Mouse (Mus musculus): ENCODE data around the gene Unc50. TPM values are rescaled to one million over a fixed set of nuclear protein-coding genes. Genes with fewer than 3 reads are reported as not detected.

The Unc50 gene
- polyA plus RNA-seq, 1 experiment from 2014 or later, result 115 TPM

GRCm38 (mm10) chr1:37457546-37457945 is 27.6 kb downstream of the Unc50 start:
- 81% methylated on average over 7 of the region's 7 CpGs for WGBS

GRCm38 (mm10) chr1:37464878-37465452 is 35.0 kb downstream of the Unc50 start:
- no peak for ATAC-seq (ENCODE audit: insufficient number of reproducible peaks, insufficient read depth, low FRiP score, low TSS enrichment)
- no peak overlapping the region for H3K4me2 ChIP-seq (replicated peaks)
- WGBS, result 80% methylated on average over 10 of the region's 10 CpGs

More at GRCm38 (mm10) chr1:37457546-37457945, 27.6 kb downstream of the Unc50 start:
- H3K27ac ChIP-seq, result no peak overlapping the region
- H3K9me3 ChIP-seq, result no peaks in the 10 kb centered on the region
- no peaks in the 10 kb centered on the region for H3K4me1 ChIP-seq
- H3K9ac ChIP-seq, result no peak overlapping the region
- no peaks in the 10 kb centered on the region for H3K36me3 ChIP-seq
- no peak overlapping the region for H3K4me3 ChIP-seq
- no peak for ATAC-seq (ENCODE audit: insufficient number of reproducible peaks, insufficient read depth, low FRiP score, low TSS enrichment)
- H3K27me3 ChIP-seq, result no peaks in the 10 kb centered on the region
- H3K4me2 ChIP-seq (replicated peaks), result no peak overlapping the region

DNA sequence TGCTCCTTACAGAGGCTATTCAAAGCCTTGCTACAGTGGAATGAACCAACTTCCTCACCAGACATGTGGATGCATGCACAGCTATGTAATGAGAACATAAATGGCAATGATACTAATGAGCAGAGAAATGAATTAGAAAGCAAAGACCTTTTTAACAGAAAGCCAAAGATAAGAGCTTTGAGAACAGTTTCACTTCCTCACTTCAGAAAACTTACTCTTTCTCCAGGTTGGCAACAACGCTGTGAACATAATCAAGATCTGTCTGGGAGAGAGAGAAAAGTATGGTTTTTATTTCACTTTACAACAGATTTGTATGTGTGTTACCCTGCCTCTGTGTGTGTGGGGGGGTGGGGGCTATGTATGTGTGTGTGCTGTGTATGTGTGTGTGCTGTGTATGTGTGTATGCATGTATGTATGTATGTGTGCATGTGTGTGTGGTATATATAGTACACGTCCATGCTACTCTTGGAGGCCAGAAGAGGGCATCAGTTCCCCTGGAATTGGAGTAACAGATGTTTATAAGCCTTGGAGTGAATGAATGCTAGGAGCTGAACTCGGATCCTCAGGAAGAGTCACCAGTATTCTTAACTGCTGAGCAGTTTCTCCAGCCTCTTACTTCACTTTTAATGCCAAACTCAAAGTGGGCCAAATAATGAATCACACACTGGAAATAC is 36.5 kb downstream of the Unc50 start:
- ATAC-seq (ENCODE audit: insufficient number of reproducible peaks, insufficient read depth, low FRiP score, low TSS enrichment), result no peak
- WGBS, result 81% methylated on average over 3 of the region's 3 CpGs
- no peak overlapping the region for H3K4me2 ChIP-seq (replicated peaks)
- H3K9ac ChIP-seq, result no peak overlapping the region
- H3K27ac ChIP-seq, result no peak overlapping the region
- 0 out of 2 replicates have a peak, but pooled peaks cover 3% of the 10 kb centered on the region for H3K9me3 ChIP-seq
- H3K36me3 ChIP-seq, result no peaks in the 10 kb centered on the region
- H3K27me3 ChIP-seq, result no peaks in the 10 kb centered on the region
- H3K4me3 ChIP-seq, result no peak overlapping the region
- H3K4me1 ChIP-seq, result no peaks in the 10 kb centered on the region; the same call in 1 of the 2 replicates

More at GRCm38 (mm10) chr1:37464878-37465452, 35.0 kb downstream of the Unc50 start:
- Histone ChIP-seq H3K4me3 (no peak overlapping the region), H3K27me3 (no peaks in the 10 kb centered on the region), H3K9ac (no peak overlapping the region), H3K36me3 (no peaks in the 10 kb centered on the region), H3K27ac (no peak overlapping the region), H3K9me3 (0 out of 2 replicates have a peak, but pooled peaks cover 3% of the 10 kb centered on the region), H3K4me1 (no peaks in the 10 kb centered on the region; the same call in 1 of the 2 replicates)

- no peak for ATAC-seq (ENCODE audit: insufficient number of reproducible peaks, insufficient read depth, low FRiP score, low TSS enrichment)
- Histone ChIP-seq H3K9ac (no peak overlapping the region), H3K4me1 (no peaks in the 10 kb centered on the region; the same call in 1 of the 2 replicates), H3K4me2 (replicated peaks) (no peak overlapping the region), H3K27me3 (no peaks in the 10 kb centered on the region), H3K9me3 (0 out of 2 replicates have a peak, but pooled peaks cover 3% of the 10 kb centered on the region), H3K27ac (no peak overlapping the region), H3K4me3 (no peak overlapping the region), H3K36me3 (no peaks in the 10 kb centered on the region)
- 86% methylated on average over 4 of the region's 4 CpGs for WGBS
These were observed 37.9 kb downstream of the Unc50 start for GRCm38 (mm10) chr1:37467806-37468205.

GRCm38 (mm10) chr1:37469007-37469406 is 39.1 kb downstream of the Unc50 start:
- no peaks in the 10 kb centered on the region; the same call in 1 of the 2 replicates for H3K4me1 ChIP-seq
- H3K36me3 ChIP-seq, result no peaks in the 10 kb centered on the region
- ATAC-seq (ENCODE audit: insufficient number of reproducible peaks, insufficient read depth, low FRiP score, low TSS enrichment), result no peak
- no peak overlapping the region for H3K9ac ChIP-seq
- H3K27me3 ChIP-seq, result no peaks in the 10 kb centered on the region
- no peak overlapping the region for H3K4me2 ChIP-seq (replicated peaks)
- no peak overlapping the region for H3K4me3 ChIP-seq
- WGBS, result 88% methylated on average over 5 of the region's 5 CpGs
- H3K9me3 ChIP-seq, result 0 out of 2 replicates have a peak, but pooled peaks cover 3% of the 10 kb centered on the region
- no peak overlapping the region for H3K27ac ChIP-seq

DNA sequence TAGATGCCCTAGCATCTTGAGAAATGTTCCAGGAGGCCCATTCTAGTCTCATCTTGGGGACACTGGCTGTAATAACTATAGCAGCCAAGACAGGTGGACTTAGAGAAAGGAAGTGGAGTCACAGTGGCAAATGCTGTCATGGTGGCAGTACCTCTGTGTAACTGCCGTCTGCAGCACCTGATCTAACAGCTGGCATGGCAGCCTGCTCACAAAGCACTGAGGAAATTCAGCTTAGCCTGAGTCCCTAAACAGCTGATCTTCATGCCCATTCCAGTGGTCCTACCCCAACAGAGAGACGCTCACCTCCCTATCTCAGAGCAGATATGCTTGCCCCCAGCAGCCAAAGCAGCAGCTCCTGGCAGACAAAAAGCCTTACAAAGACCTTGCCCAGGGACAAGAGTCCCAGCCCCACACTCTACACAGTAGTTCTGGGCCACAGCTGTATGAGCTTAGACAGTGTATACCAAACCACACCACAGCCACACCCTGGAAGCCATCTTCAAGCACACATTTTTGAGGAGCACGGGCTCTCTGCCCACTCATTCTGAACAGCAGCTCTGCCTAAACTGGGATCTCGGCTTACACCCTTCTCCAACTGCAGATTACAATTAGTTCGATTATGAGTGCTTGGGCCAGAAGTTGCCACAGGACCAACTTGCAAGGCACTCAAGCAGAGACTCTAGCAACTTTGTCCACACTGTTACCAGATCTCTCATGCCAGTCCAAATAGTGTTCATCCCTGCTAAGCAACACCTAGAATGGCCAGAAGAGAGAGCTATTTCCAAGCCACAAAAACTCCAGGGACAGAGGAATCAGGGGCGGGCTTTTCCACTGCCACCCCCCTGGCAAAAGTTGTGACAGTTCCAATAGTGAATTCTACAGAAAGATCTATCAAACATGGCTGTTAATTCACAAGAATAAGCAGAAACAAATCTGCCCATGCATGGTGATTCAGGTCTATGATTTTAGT is 41.5 kb downstream of the Unc50 start:
- 0 out of 2 replicates have a peak, but pooled peaks cover 3% of the 10 kb centered on the region for H3K9me3 ChIP-seq
- no peak overlapping the region for H3K4me3 ChIP-seq
- ATAC-seq (ENCODE audit: insufficient number of reproducible peaks, insufficient read depth, low FRiP score, low TSS enrichment), result no peak
- H3K4me1 ChIP-seq, result no peaks in the 10 kb centered on the region; the same call in 1 of the 2 replicates
- no peak overlapping the region for H3K27ac ChIP-seq
- WGBS, result 74% methylated on average over 6 of the region's 6 CpGs
- no peaks in the 10 kb centered on the region for H3K36me3 ChIP-seq
- no peaks in the 10 kb centered on the region for H3K27me3 ChIP-seq
- H3K4me2 ChIP-seq (replicated peaks), result no peak overlapping the region
- H3K9ac ChIP-seq, result no peak overlapping the region

DNA sequence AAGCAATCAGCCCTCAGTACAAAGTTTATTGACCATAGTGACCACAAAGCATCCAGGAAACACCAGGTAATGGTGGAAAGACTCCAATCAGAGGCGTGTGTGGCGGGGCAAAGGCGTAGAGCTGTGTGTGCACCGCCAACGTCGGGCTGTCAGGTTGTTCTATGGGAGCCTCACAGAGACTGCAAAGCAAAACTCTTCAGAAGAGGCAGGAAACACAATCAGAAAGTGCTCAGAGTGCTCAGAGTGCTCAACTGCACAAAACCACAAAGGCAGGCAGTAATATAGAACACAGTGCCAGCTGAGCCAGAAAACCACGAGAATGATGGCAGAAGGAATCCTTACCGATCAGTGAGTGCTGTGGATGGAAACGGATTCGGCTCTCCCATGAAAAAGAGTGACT is 43.3 kb downstream of the Unc50 start:
- Histone ChIP-seq H3K4me3 (no peak overlapping the region), H3K27ac (no peak overlapping the region), H3K27me3 (no peaks in the 10 kb centered on the region), H3K4me2 (replicated peaks) (no peak overlapping the region), H3K9ac (no peak overlapping the region), H3K4me1 (no peaks in the 10 kb centered on the region; the same call in 1 of the 2 replicates), H3K36me3 (no peaks in the 10 kb centered on the region), H3K9me3 (0 out of 2 replicates have a peak, but pooled peaks cover 3% of the 10 kb centered on the region)
- no peak for ATAC-seq (ENCODE audit: insufficient number of reproducible peaks, insufficient read depth, low FRiP score, low TSS enrichment)
- 77% methylated on average over 10 of the region's 10 CpGs for WGBS

- no peaks in the 10 kb centered on the region for H3K9me3 ChIP-seq
- WGBS, result 83% methylated on average over 8 of the region's 8 CpGs
- H3K9ac ChIP-seq, result no peak overlapping the region
- no peaks in the 10 kb centered on the region for H3K36me3 ChIP-seq
- ATAC-seq (ENCODE audit: insufficient number of reproducible peaks, insufficient read depth, low FRiP score, low TSS enrichment), result no peak
- no peak overlapping the region for H3K4me2 ChIP-seq (replicated peaks)
- H3K27ac ChIP-seq, result no peak overlapping the region
- no peaks in the 10 kb centered on the region; the same call in 1 of the 2 replicates for H3K4me1 ChIP-seq
- no peaks in the 10 kb centered on the region for H3K27me3 ChIP-seq
- H3K4me3 ChIP-seq, result no peak overlapping the region
These were observed 44.1 kb downstream of the Unc50 start for GRCm38 (mm10) chr1:37474046-37474445.

DNA sequence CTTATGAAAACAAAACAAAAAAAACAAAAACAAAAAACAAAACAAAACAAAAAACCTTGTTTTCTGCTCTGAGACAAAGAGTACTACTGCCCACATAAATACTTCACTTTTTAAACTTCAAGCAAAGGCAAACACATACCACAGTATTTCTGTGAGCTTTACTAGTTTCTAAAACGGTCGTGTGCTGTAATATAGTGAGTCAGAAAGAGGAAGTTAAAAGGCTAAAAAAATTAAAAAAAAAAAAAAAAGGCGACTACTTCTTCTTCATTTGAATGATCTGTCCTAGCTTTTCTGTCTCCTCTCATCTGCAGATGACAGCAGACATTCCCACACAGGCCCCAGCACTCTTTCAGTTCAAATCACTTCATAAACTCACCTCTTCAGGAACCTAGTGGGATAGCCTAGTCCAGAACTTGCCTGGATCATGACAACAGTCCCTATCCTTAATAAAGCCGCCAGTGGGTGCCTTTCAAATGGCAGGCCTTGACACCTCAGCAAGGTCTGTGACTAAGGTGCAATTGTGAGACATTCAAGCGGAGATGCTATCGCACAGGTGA is 44.8 kb downstream of the Unc50 start:
- no peak for ATAC-seq (ENCODE audit: insufficient number of reproducible peaks, insufficient read depth, low FRiP score, low TSS enrichment)
- H3K9me3 ChIP-seq, result no peaks in the 10 kb centered on the region
- WGBS, result 90% methylated on average over 6 of the region's 6 CpGs
- H3K4me3 ChIP-seq, result no peak overlapping the region
- H3K4me2 ChIP-seq (replicated peaks), result no peak overlapping the region
- H3K36me3 ChIP-seq, result no peaks in the 10 kb centered on the region
- H3K4me1 ChIP-seq, result no peaks in the 10 kb centered on the region; the same call in 1 of the 2 replicates
- H3K27me3 ChIP-seq, result no peaks in the 10 kb centered on the region
- no peak overlapping the region for H3K9ac ChIP-seq
- no peak overlapping the region for H3K27ac ChIP-seq

GRCm38 (mm10) chr1:37475312-37475711 is 45.4 kb downstream of the Unc50 start:
- H3K27ac ChIP-seq, result no peak overlapping the region
- H3K36me3 ChIP-seq, result no peaks in the 10 kb centered on the region
- ATAC-seq (ENCODE audit: insufficient number of reproducible peaks, insufficient read depth, low FRiP score, low TSS enrichment), result no peak
- no peaks in the 10 kb centered on the region for H3K4me1 ChIP-seq
- H3K27me3 ChIP-seq, result no peaks in the 10 kb centered on the region
- no peak overlapping the region for H3K9ac ChIP-seq
- 82% methylated on average over 3 of the region's 3 CpGs for WGBS
- H3K9me3 ChIP-seq, result no peaks in the 10 kb centered on the region
- H3K4me2 ChIP-seq (replicated peaks), result no peak overlapping the region
- no peak overlapping the region for H3K4me3 ChIP-seq

GRCm38 (mm10) chr1:37477250-37477649 is 47.3 kb downstream of the Unc50 start:
- Histone ChIP-seq H3K27ac (no peak overlapping the region), H3K4me3 (no peak overlapping the region), H3K36me3 (no peaks in the 10 kb centered on the region), H3K4me1 (no peaks in the 10 kb centered on the region), H3K9me3 (no peaks in the 10 kb centered on the region), H3K27me3 (no peaks in the 10 kb centered on the region), H3K4me2 (replicated peaks) (no peak overlapping the region), H3K9ac (no peak overlapping the region)
- no peak for ATAC-seq (ENCODE audit: insufficient number of reproducible peaks, insufficient read depth, low FRiP score, low TSS enrichment)
- 85% methylated on average over 5 of the region's 5 CpGs for WGBS

Measured in embryonic facial prominence, embryonic 12.5 days (tissue).